Mouse (Mus musculus): ENCODE measurements around the gene Adamts9.

The Adamts9 gene

DNA sequence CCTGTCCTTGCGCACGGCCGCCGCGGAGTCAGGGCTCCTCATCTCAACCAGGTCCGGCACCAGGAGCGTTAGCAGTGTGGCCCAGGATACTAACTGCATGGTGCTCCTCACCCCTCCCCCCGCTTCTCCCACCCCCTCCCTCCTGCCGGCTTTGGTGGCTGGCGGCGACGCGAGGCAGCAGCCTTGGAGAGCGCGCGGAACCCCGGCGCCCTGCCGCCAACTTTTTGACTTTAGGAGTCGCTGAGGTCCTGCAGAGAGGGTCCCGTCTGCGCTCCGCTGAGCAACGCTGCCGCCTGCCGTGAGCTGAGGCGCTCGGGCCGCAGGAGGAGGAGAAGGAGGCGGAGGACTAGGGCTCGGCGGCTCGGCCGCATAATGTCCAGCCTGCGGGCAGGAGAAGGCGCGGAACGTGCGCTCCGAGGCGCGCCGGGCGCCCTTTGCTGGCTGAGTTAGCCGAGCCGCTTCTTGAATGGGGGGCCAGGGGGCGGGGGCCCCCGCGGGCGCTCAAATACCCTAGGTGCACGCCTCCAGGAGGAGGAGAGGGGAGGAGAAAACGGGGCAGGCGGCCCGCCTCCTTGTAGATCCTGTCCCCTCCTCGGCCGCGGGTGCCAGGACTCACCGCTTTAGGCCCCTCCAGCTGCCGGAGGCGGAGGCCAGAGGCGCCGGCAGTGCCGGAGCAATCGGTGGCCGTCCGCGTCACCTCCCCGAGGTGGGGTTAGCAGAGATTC lies at the start of gene Adamts9:
Adamts9 (minus strand) TSS at position 436 of the 725 bp plus-strand sequence.
- CTCF ChIA-PET = interaction anchor here in 1 of 4 experiments (0.6 to 1.0 kb wide), 2 partner anchors 156 to 498 kb away, joined by 3 to 4 read pairs; no protein-coding TSS in a partner anchor
- POLR2A ChIA-PET = interaction anchor here in 3 of 4 experiments (0.5 to 1.7 kb wide), 10 partner anchors 9 to 442 kb away, joined by 3 to 11 read pairs (median 3); no protein-coding TSS in a partner anchor

DNA sequence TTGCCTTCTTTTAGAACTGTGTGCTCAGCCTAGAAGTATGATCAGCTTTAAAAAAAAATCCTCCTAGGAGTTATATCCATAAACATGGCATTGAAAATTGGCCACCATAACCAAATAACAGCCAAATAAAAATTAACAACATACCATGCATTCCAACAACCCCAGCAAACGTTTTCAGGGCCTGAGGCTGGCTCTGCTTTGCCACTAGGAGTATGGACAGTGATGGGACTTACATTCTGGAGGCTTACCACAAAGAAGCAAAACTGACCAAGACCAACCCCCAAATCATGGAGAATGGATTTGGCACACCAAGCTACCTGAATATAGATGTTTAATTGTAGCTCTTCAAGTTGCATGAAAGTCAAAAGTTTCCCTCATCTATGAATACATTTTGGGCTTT lies 48.3 kb upstream of the Adamts9 start:
- CTCF ChIA-PET = interaction anchor here in 1 of 4 experiments (0.7 kb wide), 1 partner anchor 524 kb away, joined by 3 read pairs; no protein-coding TSS in a partner anchor
- POLR2A ChIA-PET = no interaction called here

- POLR2A ChIA-PET = no interaction called here
- CTCF ChIA-PET = interaction anchor here in 1 of 4 experiments (0.7 kb wide), 1 partner anchor 750 kb away, joined by 3 read pairs; no protein-coding TSS in a partner anchor
Observed at GRCm38 (mm10) chr6:92988620-92988998, 45.3 kb upstream of the Adamts9 start.

GRCm38 (mm10) chr6:92987846-92988619 lies 44.7 kb upstream of the Adamts9 start:
- CTCF ChIA-PET = interaction anchor here in 1 of 4 experiments (0.7 kb wide), 1 partner anchor 751 kb away, joined by 3 read pairs; no protein-coding TSS in a partner anchor

GRCm38 (mm10) chr6:92987366-92987765 lies 44.1 kb upstream of the Adamts9 start:
- POLR2A ChIA-PET = interaction anchor here in 2 of 4 experiments (0.5 to 1.1 kb wide), 8 partner anchors 16 to 689 kb away, joined by 3 to 10 read pairs (median 3); no protein-coding TSS in a partner anchor
- CTCF ChIA-PET = no interaction called here

More at GRCm38 (mm10) chr6:92987846-92988619, 44.7 kb upstream of the Adamts9 start:
- POLR2A ChIA-PET = interaction anchor here in 3 of 4 experiments (0.5 to 1.1 kb wide), 9 partner anchors 15 to 1767 kb away, joined by 3 to 10 read pairs (median 3); no protein-coding TSS in a partner anchor

- ChIA-PET POLR2A (no interaction called here), CTCF (no interaction called here)
Observed at GRCm38 (mm10) chr6:92983421-92983820, 40.1 kb upstream of the Adamts9 start.

- CTCF ChIA-PET = interaction anchor here in 1 of 4 experiments (0.5 kb wide), 1 partner anchor 500 kb away, joined by 3 read pairs; no protein-coding TSS in a partner anchor
- POLR2A ChIA-PET = no interaction called here
Observed at GRCm38 (mm10) chr6:92981451-92982186, 38.3 kb upstream of the Adamts9 start.

GRCm38 (mm10) chr6:92973340-92973739 lies 30.0 kb upstream of the Adamts9 start:
- CTCF ChIA-PET = no interaction called here

DNA sequence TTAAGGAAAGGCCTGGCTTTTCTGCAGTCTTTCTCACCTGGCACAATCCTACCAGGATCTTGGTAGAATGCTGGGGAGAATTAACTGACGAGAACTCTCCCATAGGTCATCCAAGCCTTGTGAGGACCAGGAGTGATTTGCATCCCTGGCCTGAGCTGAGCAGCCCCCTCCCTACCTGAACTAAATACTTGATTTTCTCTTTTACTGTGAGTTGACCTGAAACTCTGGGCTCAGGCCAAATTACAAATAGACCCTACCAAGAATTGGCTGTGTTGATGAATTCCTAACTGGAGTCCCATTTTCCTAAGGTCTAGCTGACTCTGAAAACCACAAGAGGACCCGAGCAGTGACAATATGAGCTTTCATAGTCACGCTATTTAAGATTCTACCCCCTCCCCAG lies 25.4 kb upstream of the Adamts9 start:
- CTCF ChIA-PET = interaction anchor here in 1 of 4 experiments (1.0 kb wide), 1 partner anchor 182 kb away, joined by 3 read pairs; no protein-coding TSS in a partner anchor
- POLR2A ChIA-PET = no interaction called here

More at GRCm38 (mm10) chr6:92973340-92973739, 30.0 kb upstream of the Adamts9 start:
- POLR2A ChIA-PET = interaction anchor here in 1 of 4 experiments (1.3 kb wide), 1 partner anchor 213 kb away, joined by 3 read pairs; no protein-coding TSS in a partner anchor

- ChIA-PET POLR2A (no interaction called here), CTCF (interaction anchor here in 1 of 4 experiments (1.0 kb wide), 1 partner anchor 181 kb away, joined by 3 read pairs; no protein-coding TSS in a partner anchor)
Observed at GRCm38 (mm10) chr6:92968216-92968615, 24.9 kb upstream of the Adamts9 start.

GRCm38 (mm10) chr6:92962966-92963365 lies 19.7 kb upstream of the Adamts9 start:
- CTCF ChIA-PET = no interaction called here
- POLR2A ChIA-PET = no interaction called here

DNA sequence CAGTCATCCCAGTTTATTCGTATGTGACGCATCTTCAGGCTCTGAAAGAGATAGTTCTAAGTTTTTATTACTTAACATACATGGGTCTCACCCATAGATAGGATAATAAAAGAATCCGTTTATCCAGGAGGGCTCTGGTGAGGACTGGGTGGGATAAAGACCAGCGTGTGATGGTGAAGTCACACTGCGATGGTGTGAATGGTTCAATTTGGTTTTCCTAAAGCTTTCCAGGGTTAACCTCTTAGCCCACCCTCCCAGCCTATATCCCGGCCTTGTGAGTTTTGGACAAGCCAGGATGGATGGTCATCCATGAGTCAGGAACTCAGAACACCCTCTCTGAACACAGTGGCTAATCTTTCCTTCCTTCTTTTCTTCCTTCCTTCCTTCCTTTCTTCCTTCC lies 17.7 kb upstream of the Adamts9 start:
- CTCF ChIA-PET = no interaction called here
- POLR2A ChIA-PET = no interaction called here

DNA sequence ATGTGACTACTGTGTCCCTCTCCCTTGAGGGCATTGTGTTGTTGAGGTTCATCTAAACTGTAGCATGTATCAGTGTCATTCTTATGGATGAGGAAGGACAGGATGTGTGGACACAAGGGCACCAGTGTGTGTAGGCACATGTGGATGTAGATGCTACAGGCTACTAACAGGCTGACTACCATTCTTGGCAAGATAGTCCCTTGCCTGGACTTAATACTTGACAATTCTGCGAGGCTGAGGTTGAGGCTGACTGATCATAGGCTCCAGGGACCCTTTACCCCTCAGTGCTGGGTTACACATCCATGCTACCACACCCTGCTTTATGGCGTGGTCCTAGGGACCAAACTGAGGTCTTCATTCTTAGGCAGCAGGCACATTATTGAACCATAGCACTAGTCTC lies 16.1 kb upstream of the Adamts9 start:
- ChIA-PET POLR2A (interaction anchor here in 1 of 4 experiments (0.6 kb wide), 1 partner anchor 222 kb away, joined by 6 read pairs; no protein-coding TSS in a partner anchor), CTCF (no interaction called here)

DNA sequence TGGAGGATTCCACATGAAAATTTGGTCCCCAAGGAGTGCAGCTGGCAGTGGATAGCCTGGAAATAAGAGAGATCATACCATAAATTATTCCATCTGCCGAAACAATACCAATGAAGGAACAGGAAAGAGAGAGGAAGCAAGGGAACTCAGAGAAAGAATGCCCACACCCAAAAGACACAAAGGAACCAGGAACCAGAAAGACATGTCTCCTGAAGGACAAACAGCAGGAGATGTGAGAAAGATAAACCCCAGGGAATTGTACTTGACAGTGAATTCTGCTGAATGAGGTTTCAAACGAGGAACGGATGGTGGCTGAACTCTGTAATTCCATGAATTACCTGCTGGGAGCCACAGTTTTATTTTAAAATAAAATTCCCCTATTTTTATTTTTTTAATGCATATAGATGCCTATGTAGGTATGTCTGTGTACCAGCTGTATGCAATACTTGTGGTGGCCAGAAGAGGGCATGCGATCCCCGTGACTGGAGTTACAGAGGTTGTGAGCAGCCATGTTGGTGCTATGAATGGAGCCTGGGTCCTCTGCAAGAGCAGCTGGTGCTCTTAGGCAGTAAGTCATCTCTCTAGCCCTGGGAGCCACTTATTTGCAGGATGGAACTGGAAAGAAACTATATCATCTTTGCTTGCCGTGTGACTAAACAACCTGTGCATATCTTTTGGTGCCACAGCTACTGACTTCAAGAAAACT lies 4.2 kb upstream of the Adamts9 start:
- POLR2A ChIA-PET = interaction anchor here in 1 of 4 experiments (0.5 kb wide), 1 partner anchor 938 kb away, joined by 4 read pairs; no protein-coding TSS in a partner anchor
- CTCF ChIA-PET = interaction anchor here (0.5 to 1.0 kb wide), 5 partner anchors 18 to 810 kb away, joined by 3 to 6 read pairs (median 4); no protein-coding TSS in a partner anchor

DNA sequence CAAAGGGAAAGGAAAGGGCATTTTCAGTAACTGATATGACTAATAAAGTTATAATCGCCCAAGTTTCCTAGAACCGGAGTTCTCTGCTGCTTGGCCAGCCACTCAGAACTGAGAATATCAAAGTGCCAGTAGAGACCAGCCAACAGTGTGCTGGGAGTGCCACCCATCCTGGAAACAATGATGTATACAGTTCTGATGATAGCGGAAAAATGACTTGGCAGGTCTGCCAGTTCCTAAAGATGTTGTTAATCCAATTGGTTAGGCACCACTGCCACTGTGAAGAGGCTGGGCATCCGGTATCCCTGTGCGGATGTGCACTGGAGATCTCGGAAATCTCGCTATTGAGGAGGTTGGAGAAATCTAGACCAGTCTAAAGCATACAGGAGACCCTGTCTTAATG lies 1.4 kb upstream of the Adamts9 start:
- ChIA-PET CTCF (no interaction called here), POLR2A (interaction anchor here in 2 of 4 experiments (1.2 to 1.9 kb wide), 2 partner anchors 158 kb away, joined by 3 to 4 read pairs; no protein-coding TSS in a partner anchor)

- POLR2A ChIA-PET = interaction anchor here (0.7 to 1.9 kb wide), 8 partner anchors 24 to 660 kb away, joined by 3 to 4 read pairs (median 3); no protein-coding TSS in a partner anchor
- CTCF ChIA-PET = no interaction called here
Observed at GRCm38 (mm10) chr6:92944048-92944685, 875 bp upstream of the Adamts9 start.

DNA sequence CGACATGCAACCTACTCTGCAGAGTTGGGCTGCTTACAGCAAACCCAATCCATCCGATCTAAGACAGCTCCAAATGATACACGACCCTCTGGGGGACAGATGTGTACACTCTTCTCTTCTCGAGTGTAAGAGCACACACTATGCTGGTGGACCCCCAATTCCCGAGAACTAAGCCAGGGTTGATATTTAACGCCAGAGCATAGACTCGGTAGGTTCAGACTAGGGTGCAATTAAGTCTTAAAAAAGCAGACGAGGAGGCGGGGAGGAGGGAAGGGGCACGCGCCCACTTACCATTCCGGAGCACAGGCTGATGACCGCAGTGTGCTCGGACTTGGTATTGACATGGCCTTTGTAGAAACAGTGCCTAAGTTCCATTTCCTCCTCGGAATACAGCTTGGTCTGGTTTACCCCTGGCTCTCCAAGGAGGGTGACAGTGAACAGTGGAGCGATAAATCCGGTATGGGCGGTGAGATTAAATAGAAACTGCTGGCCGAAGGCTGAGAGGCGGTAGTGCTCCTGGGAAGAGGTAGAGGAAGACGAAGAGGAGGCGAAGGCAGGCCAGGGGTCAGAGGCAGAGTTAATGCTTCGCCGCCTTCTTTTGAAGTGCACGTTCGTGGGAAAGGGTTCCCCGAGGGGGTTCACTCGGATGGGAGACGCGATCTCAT lies 1.4 kb downstream of the Adamts9 start:
- ChIA-PET CTCF (no interaction called here), POLR2A (interaction anchor here in 3 of 4 experiments (0.6 to 2.1 kb wide), 8 partner anchors 10 to 827 kb away, joined by 3 to 11 read pairs (median 4); no protein-coding TSS in a partner anchor)

All from embryonic stem cell, embryonic (primary cell).